Mouse (Mus musculus) right cerebral cortex, adult 2 months (tissue): ENCODE measurements around the gene Hadh.

Experiments used
- DNase-seq, 2 experiments: peaks; one replicate each; pipeline ENCODE4 v3.0.0; 2021 to 2022; ENCODE audit warnings: low spot score in 2 of 2

Hadh gene

GRCm38 (mm10) chr3:131218636-131219390, 53.1 kb downstream of the Hadh start:
- no peak for DNase-seq

GRCm38 (mm10) chr3:131214841-131215240, 57.1 kb downstream of the Hadh start:
- DNase-seq, result peak; percentile 14 to 16

- no peak for DNase-seq
These were observed 57.7 kb downstream of the Hadh start for GRCm38 (mm10) chr3:131214060-131214658.

GRCm38 (mm10) chr3:131212200-131212599, 59.7 kb downstream of the Hadh start:
- no peak for DNase-seq

- no peak for DNase-seq
These were observed 63.5 kb downstream of the Hadh start for GRCm38 (mm10) chr3:131208265-131208891.

GRCm38 (mm10) chr3:131207846-131208245, 64.1 kb downstream of the Hadh start:
- DNase-seq, result no peak

GRCm38 (mm10) chr3:131202311-131202710, 69.6 kb downstream of the Hadh start:
- no peak for DNase-seq

GRCm38 (mm10) chr3:131199590-131200288, 72.2 kb downstream of the Hadh start:
- no peak for DNase-seq

- DNase-seq, result no peak
These were observed 72.9 kb downstream of the Hadh start for GRCm38 (mm10) chr3:131198991-131199390.

GRCm38 (mm10) chr3:131196507-131197019, 75.3 kb downstream of the Hadh start:
- no peak for DNase-seq

- DNase-seq, result no peak
These were observed 75.9 kb downstream of the Hadh start for GRCm38 (mm10) chr3:131196050-131196449.

- no peak for DNase-seq
These were observed 80.4 kb downstream of the Hadh start for GRCm38 (mm10) chr3:131191454-131191853.

- no peak for DNase-seq
These were observed 81.1 kb downstream of the Hadh start for GRCm38 (mm10) chr3:131190671-131191367.

- DNase-seq, result no peak
These were observed 81.7 kb downstream of the Hadh start for GRCm38 (mm10) chr3:131190239-131190638.

GRCm38 (mm10) chr3:131186193-131186592, 85.7 kb downstream of the Hadh start:
- DNase-seq, result no peak
